Mouse (Mus musculus): ENCODE data around the gene Npcd. TPM values are rescaled to one million over a fixed set of nuclear protein-coding genes. Genes with fewer than 3 reads are reported as not detected.

Gene Npcd
- total and polyA plus RNA-seq, 2 experiments from 2014 or later: 4.6 to 8.2 TPM

DNA sequence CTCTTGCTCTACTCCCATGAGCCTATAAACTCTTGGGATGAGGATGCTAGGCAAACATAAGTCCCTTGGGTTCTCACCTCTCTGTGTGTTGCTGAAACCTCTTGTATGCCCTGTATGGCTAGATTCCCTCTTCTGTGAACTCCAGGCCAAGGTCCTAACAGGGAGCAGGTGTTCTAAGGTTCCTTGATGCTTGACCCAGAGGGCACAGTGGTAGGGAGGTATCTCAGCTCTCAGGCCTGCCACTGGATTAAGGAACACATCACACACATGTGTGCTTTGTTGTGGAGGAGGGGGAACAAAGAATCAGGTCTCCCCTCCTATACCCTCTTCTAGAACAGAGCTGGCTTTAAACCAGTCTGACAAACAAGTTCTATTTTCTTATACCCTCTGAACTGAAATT, 56.3 kb downstream of the Npcd start, which contains the start of gene Dnal4:
Gene Dnal4, minus strand, starts transcription at position 101 of the 400 bp plus-strand sequence.
- no peak within 1 kb of the TSS for H3K4me3 ChIP-seq (ENCODE audit: low read depth, low read length)
- peaks cover 12% of the 10 kb centered on the region for H3K4me1 ChIP-seq (ENCODE audit: insufficient read depth, low read length)
- no peaks in the 10 kb centered on the region for H3K27me3 ChIP-seq (ENCODE audit: insufficient read depth, low read length)
- H3K36me3 ChIP-seq (ENCODE audit: insufficient read depth, low read length): no peaks in the 10 kb centered on the region
- H3K4me2 ChIP-seq (ENCODE audit: low read depth, low read length, poor library complexity, severe bottlenecking): no peak within 1 kb of the TSS
- no peak within 1 kb of the TSS for H3K9ac ChIP-seq (replicated peaks; ENCODE audit: low read length, poor library complexity, severe bottlenecking)
- ATAC-seq (ENCODE audit: low FRiP score) (no peak), DNase-seq (ENCODE audit: low spot score) (no peak)
- TF ChIP-seq CTCF (IDR thresholded peaks at IDR 0.05): no peak
- no peaks in the 10 kb centered on the region for H3K9me3 ChIP-seq (ENCODE audit: low read length)
- no peak within 1 kb of the TSS for H3K27ac ChIP-seq (ENCODE audit: low read depth, low read length)

- WGBS: 64% methylated on average over 7 of the region's 7 CpGs
- H3K36me3 ChIP-seq (ENCODE audit: insufficient read depth, low read length): no peaks in the 10 kb centered on the region
- H3K9ac ChIP-seq (replicated peaks; ENCODE audit: low read length, poor library complexity, severe bottlenecking): no peak overlapping the region
- H3K4me3 ChIP-seq (ENCODE audit: low read depth, low read length): no peak overlapping the region
- no peak for TF ChIP-seq CTCF (IDR thresholded peaks at IDR 0.05)
- H3K27me3 ChIP-seq (ENCODE audit: insufficient read depth, low read length): no peaks in the 10 kb centered on the region
- no peak overlapping the region for H3K4me2 ChIP-seq (ENCODE audit: low read depth, low read length, poor library complexity, severe bottlenecking)
- H3K27ac ChIP-seq (ENCODE audit: low read depth, low read length): no peak overlapping the region
- H3K4me1 ChIP-seq (ENCODE audit: insufficient read depth, low read length): peaks cover 12% of the 10 kb centered on the region
- no peak for ATAC-seq (ENCODE audit: low FRiP score)
- H3K9me3 ChIP-seq (ENCODE audit: low read length): no peaks in the 10 kb centered on the region
- DNase-seq (ENCODE audit: low spot score): no peak
These were observed 58.4 kb downstream of the Npcd start for GRCm38 (mm10) chr15:79775662-79776061.

DNA sequence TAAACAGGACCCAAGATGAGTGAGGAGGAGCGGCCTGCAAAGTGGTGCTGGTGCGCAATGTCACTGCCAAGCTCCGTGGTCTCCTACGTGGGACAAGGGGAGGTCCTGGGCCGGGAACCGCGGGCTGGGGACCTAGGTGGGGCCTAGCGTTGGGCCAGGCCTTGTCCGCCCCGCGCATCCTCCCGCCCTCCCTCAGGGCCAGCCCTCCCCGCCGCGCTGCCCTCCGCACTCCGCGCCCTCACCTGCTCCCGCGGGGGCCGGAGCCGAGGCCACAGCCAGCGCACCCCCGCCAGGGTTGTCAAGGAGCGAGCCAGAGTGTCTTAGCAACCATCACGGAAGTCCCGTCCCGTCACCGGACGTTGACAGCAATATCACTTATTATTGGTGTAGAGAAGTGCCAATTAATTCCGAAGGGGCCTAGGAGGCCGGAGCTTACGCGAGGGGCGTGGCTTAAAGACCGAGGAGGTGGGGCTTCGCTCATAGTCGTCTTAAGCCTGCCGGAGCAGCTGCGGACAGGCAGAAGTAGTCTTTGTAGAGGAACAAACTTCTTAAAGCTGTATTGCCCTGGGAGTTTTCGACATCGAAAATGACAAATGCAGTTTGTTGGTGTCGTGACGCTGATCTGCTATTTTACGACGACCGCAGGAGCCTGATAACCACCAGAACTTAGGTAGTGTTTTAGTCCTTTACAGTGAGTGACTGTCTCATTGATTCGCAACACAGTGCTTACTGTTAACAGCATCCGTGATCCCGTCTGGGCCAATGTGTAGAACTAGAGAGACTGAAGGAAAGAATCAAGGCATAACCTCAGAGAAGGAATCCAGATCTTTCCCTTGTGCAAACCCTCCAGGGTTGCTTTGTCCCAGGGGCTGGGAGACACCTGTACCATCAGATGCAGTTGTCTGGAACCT, 59.7 kb downstream of the Npcd start:
- DNase-seq (ENCODE audit: low spot score): peak; percentile 99
- no peak for TF ChIP-seq CTCF (IDR thresholded peaks at IDR 0.05)
- Histone ChIP-seq H3K9me3 (ENCODE audit: low read length) (no peaks in the 10 kb centered on the region), H3K4me3 (ENCODE audit: low read depth, low read length) (peak overlapping the region; percentile 87), H3K9ac (replicated peaks; ENCODE audit: low read length, poor library complexity, severe bottlenecking) (peak overlapping the region; percentile 89), H3K27ac (ENCODE audit: low read depth, low read length) (peak overlapping the region; percentile 76), H3K4me1 (ENCODE audit: insufficient read depth, low read length) (peaks cover 12% of the 10 kb centered on the region), H3K27me3 (ENCODE audit: insufficient read depth, low read length) (no peaks in the 10 kb centered on the region), H3K4me2 (ENCODE audit: low read depth, low read length, poor library complexity, severe bottlenecking) (peak overlapping the region; percentile 76), H3K36me3 (ENCODE audit: insufficient read depth, low read length) (no peaks in the 10 kb centered on the region)
- ATAC-seq (ENCODE audit: low FRiP score): peak; percentile 97
- whole genome bisulfite sequencing: under 1% methylated on average over 50 of the region's 50 CpGs

DNA sequence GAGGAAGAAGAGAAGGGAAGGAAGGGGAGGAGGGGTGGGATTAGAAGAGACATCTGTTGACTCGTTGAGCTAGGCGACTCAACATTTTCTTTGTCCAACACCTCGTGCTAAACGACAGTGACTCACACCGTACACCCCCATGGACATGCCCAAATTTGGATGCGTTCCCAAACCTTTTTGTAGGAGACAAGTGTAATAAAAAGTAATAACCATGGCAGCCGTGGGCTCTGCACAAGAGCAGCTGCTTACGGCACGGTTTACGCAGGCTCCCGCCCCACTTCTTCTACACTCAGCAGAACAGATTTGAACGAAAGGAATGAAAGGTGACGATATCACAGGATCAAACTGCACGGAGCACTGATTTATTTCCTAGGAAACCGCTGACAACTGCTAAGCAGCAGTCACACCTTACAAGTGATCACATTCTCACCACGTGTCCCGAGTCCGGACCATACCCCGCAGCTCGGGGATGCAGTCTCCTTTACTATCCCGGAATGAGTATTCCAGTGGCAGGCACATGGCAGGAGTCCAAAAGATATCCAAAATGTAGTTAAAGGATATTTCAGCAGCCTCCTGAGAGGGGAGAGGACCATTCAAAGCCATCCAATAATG, 63.3 kb downstream of the Npcd start:
- TF ChIP-seq CTCF (IDR thresholded peaks at IDR 0.05): no peak
- H3K4me2 ChIP-seq (ENCODE audit: low read depth, low read length, poor library complexity, severe bottlenecking): no peak overlapping the region
- ATAC-seq (ENCODE audit: low FRiP score): no peak
- peaks cover 12% of the 10 kb centered on the region for H3K4me1 ChIP-seq (ENCODE audit: insufficient read depth, low read length)
- no peaks in the 10 kb centered on the region for H3K9me3 ChIP-seq (ENCODE audit: low read length)
- no peak for DNase-seq (ENCODE audit: low spot score)
- no peak overlapping the region for H3K4me3 ChIP-seq (ENCODE audit: low read depth, low read length)
- no peaks in the 10 kb centered on the region for H3K27me3 ChIP-seq (ENCODE audit: insufficient read depth, low read length)
- H3K27ac ChIP-seq (ENCODE audit: low read depth, low read length): no peak overlapping the region
- no peak overlapping the region for H3K9ac ChIP-seq (replicated peaks; ENCODE audit: low read length, poor library complexity, severe bottlenecking)
- 59% methylated on average over 21 of the region's 21 CpGs for WGBS
- H3K36me3 ChIP-seq (ENCODE audit: insufficient read depth, low read length): no peaks in the 10 kb centered on the region

GRCm38 (mm10) chr15:79768302-79768701, 65.7 kb downstream of the Npcd start:
- ATAC-seq (ENCODE audit: low FRiP score): no peak
- no peak for DNase-seq (ENCODE audit: low spot score)
- Histone ChIP-seq H3K9me3 (ENCODE audit: low read length) (no peaks in the 10 kb centered on the region), H3K4me3 (ENCODE audit: low read depth, low read length) (no peak overlapping the region), H3K27me3 (ENCODE audit: insufficient read depth, low read length) (no peaks in the 10 kb centered on the region), H3K9ac (replicated peaks; ENCODE audit: low read length, poor library complexity, severe bottlenecking) (no peak overlapping the region), H3K27ac (ENCODE audit: low read depth, low read length) (no peak overlapping the region), H3K4me2 (ENCODE audit: low read depth, low read length, poor library complexity, severe bottlenecking) (no peak overlapping the region), H3K36me3 (ENCODE audit: insufficient read depth, low read length) (peaks cover 16% of the 10 kb centered on the region), H3K4me1 (ENCODE audit: insufficient read depth, low read length) (peaks cover 4% of the 10 kb centered on the region; the same call in 1 of the 2 replicates)
- WGBS: 60% methylated on average over 6 of the region's 6 CpGs
- no peak for TF ChIP-seq CTCF (IDR thresholded peaks at IDR 0.05)

All from midbrain, postnatal 0 days (tissue).